Comparison of ENCODE assay signal across 8 mouse cellular contexts in genomic region chr2:130634739-130635411, GRCm38 (mm10). TPM values are rescaled to one million over a fixed set of nuclear protein-coding genes. Genes with fewer than 3 reads are reported as not detected.
DNase-seq lines count a peak whose midpoint lies in the region; ATAC-seq lines count a peak whose summit lies in the region.

No protein-coding gene starts in this region.

- no peak overlapping the region for H3K27ac ChIP-seq in heart, embryonic 14.5 days (replicated peaks in 1 of 2; ENCODE audit: control insufficient read depth in 1 of 2, insufficient read depth in 1 of 2, low read depth in 2 of 2, low read length in 2 of 2)
- H3K27ac ChIP-seq in limb, embryonic 10.5 days: peak overlapping the region; percentile 73
- no peak overlapping the region for H3K27ac ChIP-seq in midbrain, embryonic 12.5 days (replicated peaks)

- peak overlapping the region; percentile 40 to 44 for H3K4me3 ChIP-seq in heart, embryonic 14.5 days (ENCODE audit: control insufficient read depth in 1 of 2, insufficient read depth in 1 of 2, low read depth in 1 of 2, low read length in 2 of 2)
- H3K4me3 ChIP-seq in limb, embryonic 10.5 days: peak overlapping the region; percentile 58
- H3K4me3 ChIP-seq in midbrain, embryonic 12.5 days: peak overlapping the region; percentile 34

- peak overlapping the region; percentile 93 for H3K4me2 ChIP-seq in heart, embryonic 14.5 days (ENCODE audit: low read length)
- H3K4me2 ChIP-seq in midbrain, embryonic 12.5 days (replicated peaks): peak overlapping the region; percentile 61

- peak; percentile 53 for DNase-seq in ovary, postnatal 36 days (ENCODE audit: low spot score)
- DNase-seq in ovary, postnatal 14 days (ENCODE audit: low spot score): no peak
- DNase-seq in cerebellum, postnatal 25 days: peak; percentile 67 to 73
- DNase-seq in limb, embryonic 10.5 days (ENCODE audit: low spot score): peak; percentile 78
- DNase-seq in thymus, postnatal 0 days (ENCODE audit: low spot score): peak; percentile 40
- DNase-seq in layer of hippocampus, postnatal 25 days (ENCODE audit: extremely low spot score in 1 of 2, low spot score in 1 of 2): no peak

- 2% methylated on average over 38 of the region's 38 CpGs for WGBS in heart, embryonic 14.5 days
- under 1% methylated on average over 38 of the region's 38 CpGs for whole genome bisulfite sequencing in limb, embryonic 10.5 days
- whole genome bisulfite sequencing in midbrain, embryonic 12.5 days: 2% methylated on average over 38 of the region's 38 CpGs

- H3K27me3 ChIP-seq in heart, embryonic 14.5 days (ENCODE audit: control insufficient read depth, insufficient read depth, low read length): peaks cover 70% of the 10 kb centered on the region
- peaks cover 71% of the 10 kb centered on the region for H3K27me3 ChIP-seq in limb, embryonic 10.5 days (ENCODE audit: low read depth, poor library complexity, severe bottlenecking)
- H3K27me3 ChIP-seq in midbrain, embryonic 12.5 days: peaks cover 81% of the 10 kb centered on the region

- H3K9me3 ChIP-seq in heart, embryonic 14.5 days (ENCODE audit: control insufficient read depth, low read length): no peaks in the 10 kb centered on the region
- no peaks in the 10 kb centered on the region for H3K9me3 ChIP-seq in limb, embryonic 10.5 days (replicated peaks)
- no peaks in the 10 kb centered on the region for H3K9me3 ChIP-seq in midbrain, embryonic 12.5 days

- peaks cover 7 to 18% of the 10 kb centered on the region in 2 experiments; a peak in 3 of 4 replicates for H3K4me1 ChIP-seq in heart, embryonic 14.5 days (ENCODE audit: control insufficient read depth in 2 of 2, insufficient read depth in 2 of 2, low read length in 2 of 2)
- peaks cover 41% of the 10 kb centered on the region for H3K4me1 ChIP-seq in limb, embryonic 10.5 days
- peaks cover 31% of the 10 kb centered on the region for H3K4me1 ChIP-seq in midbrain, embryonic 12.5 days

- H3K9ac ChIP-seq in heart, embryonic 14.5 days (ENCODE audit: low read length): peak overlapping the region; percentile 67
- peak overlapping the region; percentile 53 for H3K9ac ChIP-seq in midbrain, embryonic 12.5 days (replicated peaks)

- H3K36me3 ChIP-seq in heart, embryonic 14.5 days (ENCODE audit: control insufficient read depth, insufficient read depth, low read length): no peaks in the 10 kb centered on the region
- H3K36me3 ChIP-seq in limb, embryonic 10.5 days: no peaks in the 10 kb centered on the region
- no peaks in the 10 kb centered on the region for H3K36me3 ChIP-seq in midbrain, embryonic 12.5 days

- ATAC-seq in heart, embryonic 14.5 days (ENCODE audit: insufficient number of reproducible peaks, insufficient read depth, low FRiP score, low read depth): no peak
- ATAC-seq in midbrain, embryonic 12.5 days (ENCODE audit: low FRiP score, low read depth): peak; percentile 50; the same call in 1 of the 2 replicates

RNA-seq across cellular contexts. Expression of gene Ubox5, which starts 5.0 kb away (rescaled TPM):
- 6.9 and 7.5 TPM in 2 replicates for polyA plus RNA-seq in heart, embryonic 14.5 days (2014; fragmentation: Nextera tagmentation; extraction: Ambion mirVana)
- polyA plus RNA-seq in limb, embryonic 10.5 days (2016; fragmentation: Nextera tagmentation; extraction: Ambion mirVana): 22.7 and 22.9 TPM in 2 replicates
- 14.4 and 15.2 TPM in 2 replicates for polyA plus RNA-seq in midbrain, embryonic 12.5 days (2016; fragmentation: Nextera tagmentation; extraction: Ambion mirVana)
- polyA plus RNA-seq in thymus, postnatal 0 days (2015; fragmentation: Nextera tagmentation; extraction: Ambion mirVana): 8.6 and 9.3 TPM in 2 replicates
- total RNA-seq in layer of hippocampus, postnatal 25 days (2021): 1 to 10 TPM; 9.2 to 9.7 TPM

RNA-seq across cellular contexts. Expression of gene Fastkd5, which starts 5.0 kb away (rescaled TPM):
- 14.9 and 15.1 TPM in 2 replicates for polyA plus RNA-seq in heart, embryonic 14.5 days (2014; fragmentation: Nextera tagmentation; extraction: Ambion mirVana)
- polyA plus RNA-seq in limb, embryonic 10.5 days (2016; fragmentation: Nextera tagmentation; extraction: Ambion mirVana): 22.3 and 23.4 TPM in 2 replicates
- 18.9 and 19.3 TPM in 2 replicates for polyA plus RNA-seq in midbrain, embryonic 12.5 days (2016; fragmentation: Nextera tagmentation; extraction: Ambion mirVana)
- 13.6 and 16.7 TPM in 2 replicates for polyA plus RNA-seq in thymus, postnatal 0 days (2015; fragmentation: Nextera tagmentation; extraction: Ambion mirVana)
- total RNA-seq in layer of hippocampus, postnatal 25 days (2021): 1 to 10 TPM; 7.9 to 9.1 TPM

RNA-seq across cellular contexts. Expression of gene Lzts3, which starts 7.7 kb away (rescaled TPM):
- 0.35 and 0.80 TPM in 2 replicates for polyA plus RNA-seq in heart, embryonic 14.5 days (2014; fragmentation: Nextera tagmentation; extraction: Ambion mirVana)
- 2.4 and 2.7 TPM in 2 replicates for polyA plus RNA-seq in limb, embryonic 10.5 days (2016; fragmentation: Nextera tagmentation; extraction: Ambion mirVana)
- 6.9 and 8.3 TPM in 2 replicates for polyA plus RNA-seq in midbrain, embryonic 12.5 days (2016; fragmentation: Nextera tagmentation; extraction: Ambion mirVana)
- 0.55 and 0.58 TPM in 2 replicates for polyA plus RNA-seq in thymus, postnatal 0 days (2015; fragmentation: Nextera tagmentation; extraction: Ambion mirVana)
- 100 to 1,000 TPM; 159 to 163 TPM for total RNA-seq in layer of hippocampus, postnatal 25 days (2021)

RNA-seq across cellular contexts. Expression of gene Ddrgk1, which starts 29.6 kb away (rescaled TPM):
- 41.2 and 44.8 TPM in 2 replicates for polyA plus RNA-seq in heart, embryonic 14.5 days (2014; fragmentation: Nextera tagmentation; extraction: Ambion mirVana)
- 43.8 and 44.8 TPM in 2 replicates for polyA plus RNA-seq in limb, embryonic 10.5 days (2016; fragmentation: Nextera tagmentation; extraction: Ambion mirVana)
- 47.4 and 54.8 TPM in 2 replicates for polyA plus RNA-seq in midbrain, embryonic 12.5 days (2016; fragmentation: Nextera tagmentation; extraction: Ambion mirVana)
- 59.0 and 61.4 TPM in 2 replicates for polyA plus RNA-seq in thymus, postnatal 0 days (2015; fragmentation: Nextera tagmentation; extraction: Ambion mirVana)
- total RNA-seq in layer of hippocampus, postnatal 25 days (2021): 10 to 100 TPM; 84.1 to 88.1 TPM

RNA-seq across cellular contexts. Expression of gene Itpa, which starts 32.5 kb away (rescaled TPM):
- 71.5 and 77.0 TPM in 2 replicates for polyA plus RNA-seq in heart, embryonic 14.5 days (2014; fragmentation: Nextera tagmentation; extraction: Ambion mirVana)
- polyA plus RNA-seq in limb, embryonic 10.5 days (2016; fragmentation: Nextera tagmentation; extraction: Ambion mirVana): 150 and 154 TPM in 2 replicates
- polyA plus RNA-seq in midbrain, embryonic 12.5 days (2016; fragmentation: Nextera tagmentation; extraction: Ambion mirVana): 139 and 146 TPM in 2 replicates
- 107 and 112 TPM in 2 replicates for polyA plus RNA-seq in thymus, postnatal 0 days (2015; fragmentation: Nextera tagmentation; extraction: Ambion mirVana)
- 10 to 100 TPM; 34.8 to 41.4 TPM for total RNA-seq in layer of hippocampus, postnatal 25 days (2021)

Comparison
In these comparisons a context has a peak if more than half of its experiments do, and no peak if none do; other contexts are left out.
1. DNase-seq: peak in ovary, postnatal 36 days (single experiment), cerebellum, postnatal 25 days (2 of 2), limb, embryonic 10.5 days (single experiment) and thymus, postnatal 0 days (single experiment); none in ovary, postnatal 14 days (single experiment) and layer of hippocampus, postnatal 25 days (0 of 2).
2. Peak in every context shown above with its lines, with median percentiles within 50 percentile points of each other: H3K4me3 ChIP-seq.